Mouse (Mus musculus) lung, postnatal 4 days (tissue): Measurements from ENCODE around the gene Yipf3.

Experiments used
- DNase-seq, 2 experiments: peaks; one replicate each; pipeline ENCODE4 v3.0.0; 2021

Yipf3 gene

GRCm38 (mm10) chr17:46255147-46255546, 7.3 kb downstream of the Yipf3 start:
- DNase-seq: no peak

- peak in 1 of 2 experiments; percentile 30 for DNase-seq
These were observed 10.6 kb downstream of the Yipf3 start for GRCm38 (mm10) chr17:46258279-46259053.

GRCm38 (mm10) chr17:46259675-46260074, 11.8 kb downstream of the Yipf3 start:
- peak in 1 of 2 experiments; percentile 31 for DNase-seq

- DNase-seq: no peak
These were observed 14.4 kb downstream of the Yipf3 start for GRCm38 (mm10) chr17:46262201-46262694.

GRCm38 (mm10) chr17:46265502-46265901, 17.6 kb downstream of the Yipf3 start:
- DNase-seq: no peak

GRCm38 (mm10) chr17:46265918-46266618, 18.2 kb downstream of the Yipf3 start:
- peak; percentile 85 to 87 for DNase-seq

- DNase-seq: no peak
These were observed 19.1 kb downstream of the Yipf3 start for GRCm38 (mm10) chr17:46266986-46267385.

GRCm38 (mm10) chr17:46267511-46267910, 19.6 kb downstream of the Yipf3 start:
- DNase-seq: no peak

- no peak for DNase-seq
These were observed 20.3 kb downstream of the Yipf3 start for GRCm38 (mm10) chr17:46268026-46268720.

GRCm38 (mm10) chr17:46269771-46270534, 22.1 kb downstream of the Yipf3 start:
- DNase-seq: peak; percentile 18 to 49

- DNase-seq: no peak
These were observed 24.2 kb downstream of the Yipf3 start for GRCm38 (mm10) chr17:46272058-46272457.

- DNase-seq: no peak
These were observed 24.8 kb downstream of the Yipf3 start for GRCm38 (mm10) chr17:46272675-46273074.

- DNase-seq: no peak
These were observed 25.9 kb downstream of the Yipf3 start for GRCm38 (mm10) chr17:46273803-46274236.

- no peak for DNase-seq
These were observed 26.6 kb downstream of the Yipf3 start for GRCm38 (mm10) chr17:46274465-46274864.

GRCm38 (mm10) chr17:46275034-46275433, 27.2 kb downstream of the Yipf3 start:
- DNase-seq: no peak

GRCm38 (mm10) chr17:46275506-46275905, 27.6 kb downstream of the Yipf3 start:
- DNase-seq: no peak

- no peak for DNase-seq
These were observed 29.7 kb downstream of the Yipf3 start for GRCm38 (mm10) chr17:46277586-46277985.

GRCm38 (mm10) chr17:46278011-46278765, 30.3 kb downstream of the Yipf3 start:
- DNase-seq: no peak

GRCm38 (mm10) chr17:46282483-46283123, 34.7 kb downstream of the Yipf3 start, which contains the start of gene Tjap1:
Gene Tjap1 (minus strand): TSS chr17:46283026.
- DNase-seq: peak; percentile 90 to 91

- no peak for DNase-seq
These were observed 35.3 kb downstream of the Yipf3 start for GRCm38 (mm10) chr17:46283140-46283539.

GRCm38 (mm10) chr17:46283911-46284310, 36.0 kb downstream of the Yipf3 start:
- DNase-seq: no peak
